Mouse (Mus musculus) brain, embryonic 14.5 days (tissue): ENCODE data around the gene Tns2. TPM values are rescaled to one million over a fixed set of nuclear protein-coding genes. Genes with fewer than 3 reads are reported as not detected.

Experiments used
- DNase-seq: peaks from one replicate; pipeline ENCODE4 v3.0.0-alpha.2; 2011; ENCODE audit warnings: low read depth
- CTCF ChIP-seq: fragments of 200-500 bp; IDR thresholded peaks from 2 replicates; pipeline ENCODE4 v1.5.1; 2012; ENCODE audit warnings: inconsistent platforms, mild to moderate bottlenecking, moderate library complexity, borderline replicate concordance; ENCODE audit not compliant: insufficient read depth, insufficient read length; ENCODE audit errors: extremely low read depth
- POLR2A ChIP-seq: fragments of 200-500 bp; IDR thresholded peaks from 2 replicates; pipeline ENCODE4 v1.6.1; 2012; ENCODE audit warnings: mild to moderate bottlenecking, inconsistent platforms, borderline replicate concordance; ENCODE audit not compliant: poor library complexity, insufficient read depth, insufficient read length, severe bottlenecking; ENCODE audit errors: extremely low read depth
- polyA plus RNA-seq: library from polyadenylated mRNA; depleted of rRNA; stranded (reverse); fragments of >200 nt; gene quantifications from 2 replicates; pipeline ENCODE4 v1.2.3, GENCODE M21; 2012

Gene Tns2
- polyA plus RNA-seq, 1 experiment = 18.8 TPM

DNA sequence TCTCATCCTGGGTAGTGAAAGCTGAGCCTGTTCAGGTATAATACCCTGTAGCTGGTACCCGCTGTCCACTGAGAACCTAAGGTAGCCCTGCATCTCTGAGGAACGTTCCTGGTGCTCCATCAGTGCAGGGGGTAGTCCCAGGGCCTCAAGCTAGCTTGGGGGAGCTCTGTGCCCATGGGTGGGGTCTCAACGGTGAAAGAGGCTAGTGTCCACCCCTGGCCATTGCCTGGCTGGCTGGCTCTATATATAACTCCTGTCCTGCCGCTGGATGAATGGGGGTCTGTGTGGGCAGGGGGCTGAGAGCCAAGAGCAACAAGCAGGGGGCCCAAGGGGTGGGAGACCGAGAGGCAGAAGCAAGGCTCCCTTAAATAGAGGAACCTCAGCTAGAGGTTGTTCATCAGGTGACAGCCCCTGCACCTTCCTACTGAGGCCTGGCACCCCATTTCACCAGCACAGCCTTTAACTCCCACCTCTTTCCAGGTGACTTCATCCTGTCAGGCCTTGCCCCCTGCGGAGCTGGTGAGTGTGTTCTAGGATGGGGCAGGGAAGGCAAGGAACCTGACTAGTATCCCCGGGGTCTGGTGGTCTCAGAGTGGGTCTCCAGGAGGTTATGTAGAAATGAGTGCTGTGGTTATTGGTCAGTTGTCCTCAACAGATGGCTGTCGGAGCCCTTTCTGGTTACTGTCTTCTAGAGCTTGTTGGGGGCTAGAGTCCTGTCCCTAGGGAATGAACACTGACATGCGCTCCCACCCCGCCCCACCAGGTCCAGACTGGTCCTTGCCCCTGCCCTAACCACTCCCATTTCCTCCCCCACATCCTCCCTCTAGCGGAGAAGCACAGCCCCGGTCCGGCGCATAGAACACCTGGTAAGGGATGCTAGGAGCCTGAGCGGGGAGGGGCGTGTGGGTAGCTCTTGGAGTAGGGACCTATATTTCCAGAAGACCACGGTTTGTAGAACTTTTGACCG lies 5.8 kb downstream of the Tns2 start:
- DNase-seq = no peak
- TF ChIP-seq POLR2A (no peak), CTCF (peak; percentile 16; the same call in 1 of the 2 replicates)

DNA sequence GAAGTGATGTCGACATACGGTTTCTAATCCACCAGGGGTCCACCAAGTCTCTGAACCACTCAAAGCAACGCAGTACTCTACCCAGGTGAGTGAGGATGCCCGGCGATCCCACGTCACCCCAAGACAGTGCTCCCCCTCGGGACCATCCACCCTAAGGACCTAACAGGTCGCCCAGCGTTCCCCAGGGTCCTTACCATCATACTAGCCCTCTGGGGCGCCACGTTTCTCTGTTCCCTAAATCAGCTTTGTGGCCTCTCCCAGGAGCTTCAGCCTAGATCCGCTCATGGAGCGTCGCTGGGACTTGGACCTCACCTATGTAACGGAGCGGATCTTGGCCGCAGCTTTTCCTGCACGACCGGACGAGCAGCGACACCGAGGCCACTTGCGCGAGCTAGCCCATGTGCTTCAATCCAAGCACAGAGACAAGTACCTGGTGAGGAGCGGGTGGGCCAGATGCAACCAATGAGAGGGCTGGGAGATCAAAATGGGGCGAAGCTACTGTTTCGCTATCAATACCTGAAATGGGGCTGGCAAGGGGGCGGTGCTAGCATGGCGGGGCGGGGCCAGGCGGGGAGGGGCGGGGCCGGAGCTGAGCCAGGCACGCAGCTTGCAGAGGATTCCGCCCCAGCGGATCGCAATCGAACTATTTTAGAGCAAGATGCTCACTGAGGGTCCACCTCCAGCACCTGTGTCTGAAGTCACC lies 6.7 kb downstream of the Tns2 start:
- DNase-seq = no peak
- TF ChIP-seq POLR2A = no peak
- TF ChIP-seq CTCF = no peak

DNA sequence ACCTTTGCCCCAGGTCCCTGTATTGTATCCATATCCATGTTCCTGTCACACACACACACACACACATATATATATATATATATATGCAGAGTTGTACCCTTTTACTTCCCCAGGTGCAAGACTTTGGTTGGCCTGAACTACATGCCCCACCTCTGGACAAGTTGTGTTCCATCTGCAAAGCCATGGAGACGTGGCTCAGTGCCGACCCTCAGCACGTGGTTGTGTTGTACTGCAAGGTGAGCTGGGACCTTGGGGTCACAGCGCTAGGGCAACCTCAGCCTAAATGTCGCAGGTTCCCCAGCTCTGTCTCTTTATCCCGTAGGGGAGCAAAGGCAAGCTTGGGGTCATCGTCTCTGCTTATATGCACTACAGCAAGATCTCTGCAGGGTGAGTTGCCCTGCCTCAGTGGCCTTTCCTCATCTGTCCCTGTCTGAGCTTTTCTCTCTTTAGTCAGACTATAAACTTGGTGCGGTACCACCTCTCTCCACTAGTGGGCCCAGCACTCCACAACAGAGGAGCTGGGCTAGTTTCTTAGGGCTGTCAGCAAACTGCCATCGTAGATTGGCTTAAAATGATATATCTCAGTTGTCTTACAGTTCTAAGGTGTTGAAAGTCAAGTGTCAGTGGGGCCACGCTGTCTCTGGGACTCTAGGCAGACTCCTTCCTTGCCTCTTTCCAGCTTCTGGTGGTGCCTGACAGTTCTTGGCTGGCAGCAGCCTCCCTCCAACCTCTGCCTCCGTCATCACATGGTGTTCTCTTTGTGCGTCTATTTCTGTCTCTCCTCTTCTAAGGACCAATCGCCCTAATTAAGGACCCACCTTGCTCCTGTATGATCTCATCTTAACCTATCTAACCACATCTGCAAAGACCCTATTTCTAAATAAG lies 7.7 kb downstream of the Tns2 start:
- TF ChIP-seq POLR2A (no peak), CTCF (peak; percentile 77; the same call in 1 of the 2 replicates)
- DNase-seq = peak; percentile 76

DNA sequence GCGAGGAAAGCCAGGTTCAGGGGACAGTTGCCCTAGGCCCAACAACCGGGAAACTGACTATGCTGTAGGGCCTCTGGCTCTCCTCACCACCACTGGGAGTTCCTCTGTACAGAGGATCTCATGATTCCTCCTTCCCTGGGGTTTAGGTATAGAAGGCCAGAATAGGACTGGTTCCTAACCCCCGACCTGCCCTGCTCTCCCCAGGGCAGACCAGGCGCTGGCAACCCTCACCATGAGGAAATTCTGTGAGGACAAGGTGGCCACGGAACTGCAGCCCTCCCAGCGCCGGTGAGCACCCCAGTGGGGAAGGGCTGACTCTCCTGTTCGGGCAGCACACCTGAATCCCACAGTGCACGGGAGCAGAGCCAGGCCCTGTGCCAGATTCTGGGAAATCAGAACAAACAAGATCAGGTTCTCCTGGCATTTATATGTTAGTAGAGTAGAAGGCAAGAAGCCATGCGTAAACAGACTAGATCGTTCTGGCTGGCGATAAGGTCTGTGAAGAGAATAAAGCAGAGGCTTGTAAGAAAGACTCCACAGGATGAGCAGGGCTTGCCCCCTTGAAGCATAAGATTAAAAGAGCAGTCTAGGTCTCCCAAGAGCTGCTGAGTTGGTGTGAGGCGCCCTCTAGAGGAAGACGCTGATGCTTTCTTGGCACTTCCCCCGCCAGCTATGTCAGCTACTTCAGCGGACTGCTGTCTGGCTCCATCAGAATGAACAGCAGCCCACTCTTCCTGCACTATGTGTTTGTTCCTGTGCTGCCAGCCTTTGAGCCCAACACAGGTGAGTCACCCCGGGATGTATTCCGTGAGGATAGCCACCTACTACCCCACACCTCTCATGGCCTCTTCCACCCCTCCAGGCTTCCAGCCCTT lies 8.7 kb downstream of the Tns2 start:
- DNase-seq = peak; percentile 88
- TF ChIP-seq CTCF = peak; percentile 77
- no peak for TF ChIP-seq POLR2A

DNA sequence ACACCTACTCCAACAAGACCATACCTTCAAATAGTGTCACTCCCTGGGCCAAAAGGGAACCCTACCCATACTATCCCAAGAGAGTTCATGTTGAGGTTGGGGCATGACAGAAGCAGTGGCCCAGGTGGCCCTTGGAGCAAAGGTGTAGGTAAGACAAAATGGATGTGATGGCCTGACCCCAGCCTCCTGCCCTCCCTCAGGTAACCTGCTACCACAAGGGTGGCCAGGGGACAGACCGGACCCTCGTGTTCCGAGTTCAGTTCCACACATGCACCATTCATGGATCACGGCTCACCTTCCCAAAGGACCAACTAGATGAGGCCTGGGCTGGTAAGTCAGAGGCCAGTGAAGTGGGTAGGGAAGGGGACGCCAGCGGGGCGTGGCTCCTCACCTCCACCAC lies 10.1 kb downstream of the Tns2 start:
- no peak for DNase-seq
- TF ChIP-seq POLR2A = no peak
- no peak for TF ChIP-seq CTCF

DNA sequence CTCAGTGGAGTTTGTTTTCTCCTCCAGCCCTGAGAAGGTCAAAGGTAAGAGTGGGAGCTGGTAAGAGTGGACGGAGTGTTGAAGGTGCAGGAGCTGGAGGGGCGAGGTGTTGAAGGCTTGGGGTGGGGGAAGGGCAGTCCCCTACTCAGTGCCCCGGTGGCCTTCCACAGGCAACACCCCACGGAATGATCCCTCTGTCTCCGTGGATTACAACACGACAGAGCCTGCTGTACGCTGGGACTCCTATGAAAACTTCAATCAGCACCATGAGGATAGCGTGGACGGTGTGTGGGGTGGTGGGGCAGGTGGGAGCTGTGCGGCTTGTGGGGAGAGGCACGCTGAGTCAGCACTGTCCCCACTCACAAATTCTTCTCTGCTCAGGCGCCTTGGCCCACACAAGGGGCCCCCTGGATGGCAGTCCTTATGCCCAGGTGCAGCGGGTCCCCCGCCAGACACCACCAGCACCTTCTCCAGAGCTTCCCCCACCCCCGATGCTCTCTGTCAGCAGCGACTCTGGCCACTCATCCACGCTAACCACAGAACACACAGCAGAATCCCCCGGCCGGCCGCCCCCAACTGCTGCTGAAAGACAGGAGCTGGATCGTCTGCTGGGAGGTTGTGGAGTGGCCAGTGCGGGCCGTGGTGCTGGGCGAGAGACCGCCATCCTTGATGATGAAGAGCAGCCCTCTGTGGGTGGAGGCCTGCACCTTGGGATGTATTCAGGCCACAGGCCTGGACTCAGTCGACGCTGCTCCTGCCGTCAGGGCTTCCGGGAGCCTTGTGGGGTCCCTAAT lies 10.7 kb downstream of the Tns2 start:
- no peak for TF ChIP-seq CTCF
- DNase-seq = no peak

DNA sequence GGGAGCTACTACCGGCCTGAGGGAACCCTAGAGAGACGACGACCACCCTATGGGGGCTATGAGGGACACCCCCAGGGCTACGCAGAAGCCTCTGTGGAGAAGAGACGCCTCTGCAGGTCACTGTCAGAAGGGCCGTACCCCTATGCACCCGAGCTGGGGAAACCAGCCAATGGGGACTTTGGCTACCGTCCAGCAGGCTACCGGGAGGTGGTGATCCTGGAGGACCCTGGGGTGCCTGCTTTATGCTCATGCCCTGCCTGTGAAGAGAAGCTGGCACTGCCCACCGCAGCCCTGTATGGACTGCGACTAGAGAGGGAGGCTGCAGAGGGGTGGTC lies 11.2 kb downstream of the Tns2 start:
- no peak for DNase-seq
- TF ChIP-seq POLR2A (no peak), CTCF (no peak)

DNA sequence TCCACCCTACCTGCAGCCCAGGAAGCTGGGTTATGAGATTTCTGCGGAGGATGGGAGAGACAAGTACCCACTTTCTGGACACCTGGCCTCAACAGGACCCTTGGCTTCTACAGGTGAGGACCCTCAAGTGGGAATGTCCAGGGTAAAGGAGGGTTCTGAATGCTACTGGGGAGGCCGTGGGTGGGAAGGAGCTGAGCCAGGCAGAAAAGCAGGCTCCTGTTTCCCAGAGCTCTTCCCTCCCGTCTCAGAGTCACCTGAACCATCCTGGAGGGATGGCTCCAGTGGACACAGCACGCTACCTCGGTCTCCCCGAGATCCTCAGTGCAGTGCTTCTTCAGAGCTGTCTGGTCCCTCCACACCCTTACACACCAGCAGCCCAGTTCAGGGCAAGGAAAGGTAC lies 12.0 kb downstream of the Tns2 start:
- DNase-seq = no peak
- no peak for TF ChIP-seq POLR2A
- no peak for TF ChIP-seq CTCF

DNA sequence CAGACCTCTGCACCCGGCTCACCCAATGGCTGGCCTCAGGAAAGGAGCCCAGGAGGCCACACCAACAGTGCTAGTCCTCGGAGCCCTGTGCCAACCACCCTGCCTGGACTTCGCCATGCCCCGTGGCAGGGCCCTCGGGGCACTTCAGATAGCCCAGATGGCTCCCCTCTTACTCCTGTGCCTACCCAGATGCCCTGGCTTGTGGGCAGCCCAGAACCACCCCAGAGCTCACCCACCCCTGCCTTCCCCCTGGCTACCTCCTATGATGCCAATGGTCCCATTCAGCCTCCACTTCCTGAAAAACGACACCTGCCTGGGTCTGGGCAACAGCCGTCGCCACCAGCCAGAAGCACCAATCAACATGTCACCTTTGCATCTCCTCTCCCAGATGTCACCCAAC lies 12.6 kb downstream of the Tns2 start:
- DNase-seq = no peak
- TF ChIP-seq CTCF (no peak), POLR2A (no peak)

DNA sequence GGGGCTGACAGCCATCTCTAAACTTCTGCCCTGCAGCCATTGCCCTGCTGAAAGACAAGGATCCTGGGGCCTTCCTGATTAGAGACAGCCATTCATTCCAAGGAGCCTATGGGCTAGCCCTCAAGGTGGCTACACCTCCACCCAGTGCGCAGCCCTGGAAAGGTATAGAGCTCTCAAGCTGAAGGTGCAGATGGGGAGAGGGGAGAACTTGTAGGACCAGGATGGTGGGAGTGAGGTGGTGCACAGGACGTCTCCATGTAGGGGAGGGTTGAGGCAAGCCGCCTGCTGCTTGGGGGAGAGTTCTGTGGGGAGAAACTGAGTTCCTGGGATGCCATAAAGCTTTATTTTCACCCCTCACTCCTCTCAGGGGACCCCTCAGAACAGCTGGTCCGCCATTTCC lies 13.5 kb downstream of the Tns2 start:
- TF ChIP-seq CTCF = no peak
- TF ChIP-seq POLR2A = no peak
- no peak for DNase-seq
